Mouse (Mus musculus): ENCODE data around the gene Fbxl14.
"Not testable (repeated sequence)": the region's sequence is repeated elsewhere in the genome, so short reads cannot be mapped to it uniquely, and the experiment has no call there.

Gene Fbxl14

GRCm38 (mm10) chr6:119479343-119479875 lies at the start of gene Fbxl14:
Gene Fbxl14 (plus strand): TSS chr6:119479668.
- DNase-seq (ENCODE audit: low spot score in 2 of 2) = no peak

GRCm38 (mm10) chr6:119430508-119430907 lies 49.0 kb upstream of the Fbxl14 start:
- DNase-seq (ENCODE audit: low spot score in 2 of 2) = peak; percentile 40 to 59

GRCm38 (mm10) chr6:119431751-119432324 lies 47.6 kb upstream of the Fbxl14 start:
- DNase-seq (ENCODE audit: low spot score in 2 of 2) = no peak

- DNase-seq (ENCODE audit: low spot score in 2 of 2) = no peak
Measured at GRCm38 (mm10) chr6:119434394-119434793, 45.1 kb upstream of the Fbxl14 start.

GRCm38 (mm10) chr6:119437894-119438761 lies 41.3 kb upstream of the Fbxl14 start:
- DNase-seq (ENCODE audit: low spot score in 2 of 2) = no peak

GRCm38 (mm10) chr6:119442729-119443128 lies 36.7 kb upstream of the Fbxl14 start:
- DNase-seq (ENCODE audit: low spot score in 2 of 2) = not testable (repeated sequence)

- DNase-seq (ENCODE audit: low spot score in 2 of 2) = peak; percentile 25 to 70
Measured at GRCm38 (mm10) chr6:119443742-119444645, 35.5 kb upstream of the Fbxl14 start.

- DNase-seq (ENCODE audit: low spot score in 2 of 2) = no peak
Measured at GRCm38 (mm10) chr6:119445671-119446607, 33.5 kb upstream of the Fbxl14 start.

- DNase-seq (ENCODE audit: low spot score in 2 of 2) = no peak
Measured at GRCm38 (mm10) chr6:119448321-119449059, 31.0 kb upstream of the Fbxl14 start.

- no peak for DNase-seq (ENCODE audit: low spot score in 2 of 2)
Measured at GRCm38 (mm10) chr6:119449060-119449499, 30.4 kb upstream of the Fbxl14 start.

GRCm38 (mm10) chr6:119450965-119451943 lies 28.2 kb upstream of the Fbxl14 start:
- DNase-seq (ENCODE audit: low spot score in 2 of 2) = no peak

- peak; percentile 48 to 67 for DNase-seq (ENCODE audit: low spot score in 2 of 2)
Measured at GRCm38 (mm10) chr6:119451981-119452499, 27.4 kb upstream of the Fbxl14 start.

- DNase-seq (ENCODE audit: low spot score in 2 of 2) = no peak
Measured at GRCm38 (mm10) chr6:119458166-119458565, 21.3 kb upstream of the Fbxl14 start.

- DNase-seq (ENCODE audit: low spot score in 2 of 2) = no peak
Measured at GRCm38 (mm10) chr6:119459041-119459440, 20.4 kb upstream of the Fbxl14 start.

GRCm38 (mm10) chr6:119460391-119460790 lies 19.1 kb upstream of the Fbxl14 start:
- no peak for DNase-seq (ENCODE audit: low spot score in 2 of 2)

GRCm38 (mm10) chr6:119466161-119466560 lies 13.3 kb upstream of the Fbxl14 start:
- no peak for DNase-seq (ENCODE audit: low spot score in 2 of 2)

GRCm38 (mm10) chr6:119466921-119467784 lies 12.3 kb upstream of the Fbxl14 start:
- no peak for DNase-seq (ENCODE audit: low spot score in 2 of 2)

- DNase-seq (ENCODE audit: low spot score in 2 of 2) = no peak
Measured at GRCm38 (mm10) chr6:119467785-119468059, 11.7 kb upstream of the Fbxl14 start.
